In genomic region chrX:142403114-142403513, GRCm38 (mm10) we compare ENCODE assay signal across 16 mouse cellular contexts.
"Had no signal": no experiment of that assay in that cellular context is flagged by ENCODE, and none has a peak within 500 bp of the region (broad histone marks: within the 10 kb centered on the region; RNA-seq: fewer than 3 reads in every experiment).

No protein-coding gene starts in this region.

- DNase-seq: lung, adult 2 months; lung, postnatal 14 days; lung, postnatal 36 days; right cerebral cortex, postnatal 14 days; thymus, adult 2 months; thymus, postnatal 36 days had no signal

- H3K9me3 ChIP-seq: liver, embryonic 15.5 days; lung, embryonic 15.5 days; midbrain, embryonic 13.5 days; midbrain, embryonic 15.5 days; neural tube, embryonic 12.5 days; stomach, embryonic 15.5 days had no signal

- H3K4me1 ChIP-seq: liver, embryonic 15.5 days; lung, embryonic 15.5 days; midbrain, embryonic 13.5 days; midbrain, embryonic 15.5 days; neural tube, embryonic 12.5 days; stomach, embryonic 15.5 days had no signal

- H3K27me3 ChIP-seq: liver, embryonic 15.5 days; lung, embryonic 15.5 days; midbrain, embryonic 15.5 days; neural tube, embryonic 12.5 days; stomach, embryonic 15.5 days had no signal

- H3K27ac ChIP-seq: liver, embryonic 15.5 days; lung, embryonic 15.5 days; macrophage; midbrain, embryonic 13.5 days; midbrain, embryonic 15.5 days; neural tube, embryonic 12.5 days; stomach, embryonic 15.5 days; stomach, postnatal 0 days had no signal

- H3K4me3 ChIP-seq: liver, embryonic 15.5 days; lung, embryonic 15.5 days; midbrain, embryonic 13.5 days; midbrain, embryonic 15.5 days; neural tube, embryonic 12.5 days; stomach, embryonic 15.5 days had no signal

- H3K9ac ChIP-seq: liver, embryonic 15.5 days; lung, embryonic 15.5 days; midbrain, embryonic 13.5 days; midbrain, embryonic 15.5 days; neural tube, embryonic 12.5 days; stomach, embryonic 15.5 days had no signal

- H3K4me2 ChIP-seq: liver, embryonic 15.5 days; lung, embryonic 15.5 days; midbrain, embryonic 11.5 days; midbrain, embryonic 13.5 days; midbrain, embryonic 15.5 days; neural tube, embryonic 12.5 days; stomach, embryonic 15.5 days had no signal

- H3K36me3 ChIP-seq: liver, embryonic 15.5 days; lung, embryonic 15.5 days; midbrain, embryonic 13.5 days; midbrain, embryonic 15.5 days; neural tube, embryonic 12.5 days; stomach, embryonic 15.5 days had no signal

- ATAC-seq: lung, postnatal 0 days; midbrain, embryonic 13.5 days; midbrain, embryonic 15.5 days had no signal
